Mouse (Mus musculus) lung, adult 2 months (tissue): ENCODE measurements around the gene Ttc30a1.

Source experiments
- CTCF ChIP-seq: fragments of 200-500 bp; IDR thresholded peaks from 2 replicates; pipeline ENCODE4 v1.5.1; 2011; ENCODE audit warnings: mild to moderate bottlenecking, low read length, control low read depth; ENCODE audit not compliant: insufficient read depth
- POLR2A ChIP-seq: fragments of 200-500 bp; IDR thresholded peaks from 2 replicates; pipeline ENCODE4 v1.6.1; 2011; ENCODE audit warnings: low read depth, mild to moderate bottlenecking, control low read depth, low read length, borderline replicate concordance; ENCODE audit errors: extremely low read depth

- TF ChIP-seq CTCF (no peak), POLR2A (no peak)
Observed at GRCm38 (mm10) chr2:76029081-76029901, 47.5 kb upstream of the Ttc30a1 start.
